Mouse (Mus musculus) liver, adult (tissue): ENCODE data around the gene Slx1b.

ENCODE experiments used
- GATA4 ChIP-seq: IDR thresholded peaks from 2 replicates; pipeline ENCODE4 v1.6.1; 2014; ENCODE audit warnings: mild to moderate bottlenecking, low read length; ENCODE audit not compliant: insufficient replicate concordance

The Slx1b gene

GRCm38 (mm10) chr7:126704121-126704980 lies 8.8 kb upstream of the Slx1b start:
- TF ChIP-seq GATA4: no peak

GRCm38 (mm10) chr7:126703757-126704077 lies 8.1 kb upstream of the Slx1b start:
- no peak for TF ChIP-seq GATA4

GRCm38 (mm10) chr7:126702861-126703756 lies 7.5 kb upstream of the Slx1b start:
- TF ChIP-seq GATA4: no peak

GRCm38 (mm10) chr7:126702358-126702757 lies 6.8 kb upstream of the Slx1b start:
- no peak for TF ChIP-seq GATA4

GRCm38 (mm10) chr7:126701559-126702357 lies 6.2 kb upstream of the Slx1b start:
- no peak for TF ChIP-seq GATA4

GRCm38 (mm10) chr7:126701070-126701469 lies 5.5 kb upstream of the Slx1b start:
- no peak for TF ChIP-seq GATA4

GRCm38 (mm10) chr7:126700063-126701015 lies 4.8 kb upstream of the Slx1b start:
- no peak for TF ChIP-seq GATA4

GRCm38 (mm10) chr7:126697838-126698237 lies 2.3 kb upstream of the Slx1b start:
- no peak for TF ChIP-seq GATA4

GRCm38 (mm10) chr7:126696886-126697285 lies 1.3 kb upstream of the Slx1b start:
- TF ChIP-seq GATA4: no peak

- TF ChIP-seq GATA4: no peak
Observed at GRCm38 (mm10) chr7:126696303-126696702, 719 bp upstream of the Slx1b start.

- no peak for TF ChIP-seq GATA4
Observed at GRCm38 (mm10) chr7:126695210-126695611, 373 bp downstream of the Slx1b start, which contains the start of gene Bola2. Gene Bola2, plus strand, starts transcription at chr7:126695401.

GRCm38 (mm10) chr7:126694441-126695051 lies 1.0 kb downstream of the Slx1b start:
- TF ChIP-seq GATA4: no peak

- TF ChIP-seq GATA4: no peak
Observed at GRCm38 (mm10) chr7:126693781-126694180, 1.8 kb downstream of the Slx1b start.

GRCm38 (mm10) chr7:126693256-126693655 lies 2.3 kb downstream of the Slx1b start:
- TF ChIP-seq GATA4: no peak

- no peak for TF ChIP-seq GATA4
Observed at GRCm38 (mm10) chr7:126692426-126692825, 3.2 kb downstream of the Slx1b start.
